Mouse (Mus musculus): Measurements from ENCODE around the gene Ssr4. TPM values are rescaled to one million over a fixed set of nuclear protein-coding genes. Genes with fewer than 3 reads are reported as not detected.
"Not testable (repeated sequence)": the region's sequence is repeated elsewhere in the genome, so short reads cannot be mapped to it uniquely, and the experiment has no call there.

Gene Ssr4
- 260 and 283 TPM in 2 replicates for polyA plus RNA-seq (2015; fragmentation: Nextera tagmentation; extraction: Ambion mirVana)

- peak within 1 kb of the TSS; percentile 67 for H3K4me2 ChIP-seq (ENCODE audit: low read length)
- peak within 1 kb of the TSS; percentile 88 for H3K27ac ChIP-seq
- WGBS, result 24% methylated on average over 52 of the region's 52 CpGs
- peak within 1 kb of the TSS; percentile 65 for H3K9ac ChIP-seq (ENCODE audit: low read depth, low read length)
- ATAC-seq (replicated peaks; ENCODE audit: low FRiP score, low read depth) (peak; percentile 97), DNase-seq (ENCODE audit: low spot score) (peak; percentile 97)
- TF ChIP-seq CTCF (IDR thresholded peaks at IDR 0.05; ENCODE audit: low read depth), result peak; percentile 62
- peak within 1 kb of the TSS; percentile 50 for H3K4me3 ChIP-seq (replicated peaks; ENCODE audit: low read depth, low read length)
- H3K36me3 ChIP-seq (ENCODE audit: insufficient read depth, low read length), result no peaks in the 10 kb centered on the region
- no peaks in the 10 kb centered on the region for H3K9me3 ChIP-seq (replicated peaks; ENCODE audit: low read length)
- no peaks in the 10 kb centered on the region for H3K27me3 ChIP-seq (ENCODE audit: insufficient read depth, low read length)
- no peaks in the 10 kb centered on the region for H3K4me1 ChIP-seq (replicated peaks; ENCODE audit: insufficient read depth, low read length)
These were observed at the start of gene Ssr4, which contains the start of gene Idh3g for GRCm38 (mm10) chrX:73786364-73787224. Ssr4 (plus strand) TSS chrX:73787028. Idh3g (minus strand) TSS chrX:73786897.

DNA sequence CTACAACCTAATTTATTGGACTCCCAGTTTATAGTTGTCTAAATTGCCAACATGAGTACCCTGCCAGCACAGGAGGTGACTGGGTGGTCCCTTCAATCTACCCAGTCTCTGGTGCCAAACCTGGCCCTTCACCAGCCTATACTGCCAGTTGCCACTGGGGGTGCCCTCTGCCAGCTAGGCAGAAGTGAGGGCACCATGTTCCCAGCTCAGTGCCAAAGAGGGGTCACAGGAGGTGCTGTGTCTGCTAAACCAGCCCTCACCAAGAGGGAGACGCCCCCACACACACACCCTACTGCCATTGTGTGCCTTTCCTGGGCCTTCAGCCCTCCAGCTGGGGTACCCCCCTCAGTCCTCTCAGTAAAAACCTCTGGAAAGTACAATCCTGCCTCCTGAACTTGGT, 48.7 kb upstream of the Ssr4 start:
- no peak overlapping the region for H3K4me2 ChIP-seq (ENCODE audit: low read length)
- no peaks in the 10 kb centered on the region for H3K27me3 ChIP-seq (ENCODE audit: insufficient read depth, low read length)
- no peaks in the 10 kb centered on the region for H3K4me1 ChIP-seq (replicated peaks; ENCODE audit: insufficient read depth, low read length)
- no peak overlapping the region for H3K9ac ChIP-seq (ENCODE audit: low read depth, low read length)
- WGBS, result 87% methylated on average over 1 of the region's 1 CpGs
- H3K27ac ChIP-seq, result no peak overlapping the region
- ATAC-seq (replicated peaks; ENCODE audit: low FRiP score, low read depth) (no peak), DNase-seq (ENCODE audit: low spot score) (no peak)
- H3K36me3 ChIP-seq (ENCODE audit: insufficient read depth, low read length), result no peaks in the 10 kb centered on the region
- peak; percentile 24; the same call in 1 of the 2 replicates for TF ChIP-seq CTCF (IDR thresholded peaks at IDR 0.05; ENCODE audit: low read depth)
- H3K9me3 ChIP-seq (replicated peaks; ENCODE audit: low read length), result no peaks in the 10 kb centered on the region
- H3K4me3 ChIP-seq (replicated peaks; ENCODE audit: low read depth, low read length), result no peak overlapping the region

DNA sequence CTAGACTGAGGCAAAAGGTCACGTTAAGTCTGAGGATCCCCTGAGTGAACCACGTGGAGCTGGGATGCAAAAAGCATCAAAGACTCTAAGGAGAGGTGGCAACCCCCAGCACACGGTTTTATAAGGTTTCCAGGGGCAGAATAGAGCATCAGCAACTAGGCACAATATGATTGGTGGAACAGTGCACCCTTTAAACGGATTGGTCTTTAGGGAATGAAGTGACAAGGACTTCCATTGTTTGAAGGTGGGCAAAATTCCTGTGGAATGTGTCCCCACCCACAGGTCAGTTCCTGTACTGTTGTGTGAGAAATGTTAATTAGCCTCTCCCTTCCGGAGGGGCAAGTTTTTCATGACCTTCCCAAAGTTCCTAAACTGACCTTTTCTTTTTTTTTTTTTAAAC, 47.7 kb upstream of the Ssr4 start:
- Histone ChIP-seq H3K27ac (no peak overlapping the region), H3K27me3 (ENCODE audit: insufficient read depth, low read length) (no peaks in the 10 kb centered on the region), H3K4me3 (replicated peaks; ENCODE audit: low read depth, low read length) (no peak overlapping the region), H3K36me3 (ENCODE audit: insufficient read depth, low read length) (no peaks in the 10 kb centered on the region), H3K4me2 (ENCODE audit: low read length) (no peak overlapping the region), H3K9ac (ENCODE audit: low read depth, low read length) (no peak overlapping the region), H3K4me1 (replicated peaks; ENCODE audit: insufficient read depth, low read length) (no peaks in the 10 kb centered on the region), H3K9me3 (replicated peaks; ENCODE audit: low read length) (no peaks in the 10 kb centered on the region)
- 66% methylated on average over 5 of the region's 5 CpGs for WGBS
- no peak for TF ChIP-seq CTCF (IDR thresholded peaks at IDR 0.05; ENCODE audit: low read depth)
- DNase-seq (ENCODE audit: low spot score) (no peak), ATAC-seq (replicated peaks; ENCODE audit: low FRiP score, low read depth) (no peak)

DNA sequence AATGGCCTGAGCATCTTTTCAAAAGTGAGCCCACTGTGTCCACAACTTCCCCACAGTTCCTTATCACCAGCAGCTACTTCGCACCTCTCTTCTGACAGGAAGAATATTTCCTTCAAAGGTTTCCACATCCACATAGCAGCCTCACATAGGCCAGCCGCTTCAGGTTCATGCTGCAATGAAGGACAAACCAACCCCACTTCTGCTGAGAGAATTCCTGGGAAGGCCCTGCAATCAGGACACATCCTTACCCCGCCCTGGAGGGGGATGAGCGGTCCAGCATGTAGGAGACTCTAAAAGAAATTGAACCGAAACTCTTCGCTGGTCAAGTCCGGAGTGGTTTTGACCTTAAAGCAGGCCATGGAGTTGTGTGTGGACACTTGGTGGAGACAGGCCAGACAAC, 47.0 kb upstream of the Ssr4 start:
- H3K4me1 ChIP-seq (replicated peaks; ENCODE audit: insufficient read depth, low read length), result not testable (repeated sequence)

DNA sequence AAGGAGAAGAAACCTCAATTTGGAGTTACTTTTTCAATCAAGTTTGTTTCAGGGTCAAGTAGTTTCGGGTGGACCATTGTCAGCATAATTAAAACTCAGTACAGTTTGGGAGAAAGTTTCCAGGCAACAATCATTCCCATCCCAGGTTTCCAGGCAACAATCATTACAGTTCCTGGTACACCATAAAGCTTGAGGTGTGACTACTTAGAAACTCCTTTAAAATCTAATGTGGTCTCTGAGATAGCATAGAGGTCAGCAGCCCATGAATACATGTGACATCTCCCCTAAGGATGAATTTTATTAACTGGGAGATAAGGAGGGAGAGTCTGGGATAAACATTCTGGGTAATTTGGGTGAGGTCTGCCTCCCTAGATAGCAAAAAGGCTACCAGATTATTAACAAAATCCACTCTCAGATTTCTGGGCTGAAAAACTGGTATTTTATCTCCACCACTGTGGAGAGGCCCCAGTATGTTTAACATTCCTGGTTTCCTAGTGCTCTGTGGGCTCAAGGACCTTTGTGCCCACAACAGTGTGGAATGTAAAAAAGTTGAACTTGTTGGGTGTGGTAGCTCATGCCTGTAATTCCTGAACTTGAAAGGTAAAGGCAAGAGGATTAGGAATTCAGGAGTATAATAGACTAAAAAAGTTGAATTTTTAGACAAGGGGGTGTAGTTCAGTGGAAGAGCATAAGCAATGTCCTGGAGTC, 41.9 kb upstream of the Ssr4 start:
- no peaks in the 10 kb centered on the region for H3K27me3 ChIP-seq (ENCODE audit: insufficient read depth, low read length)
- no peak overlapping the region for H3K4me3 ChIP-seq (replicated peaks; ENCODE audit: low read depth, low read length)
- H3K36me3 ChIP-seq (ENCODE audit: insufficient read depth, low read length), result no peaks in the 10 kb centered on the region
- no peak overlapping the region for H3K4me2 ChIP-seq (ENCODE audit: low read length)
- H3K9me3 ChIP-seq (replicated peaks; ENCODE audit: low read length), result no peaks in the 10 kb centered on the region
- WGBS, result 81% methylated on average over 1 of the region's 1 CpGs
- H3K27ac ChIP-seq, result no peak overlapping the region
- no peak overlapping the region for H3K9ac ChIP-seq (ENCODE audit: low read depth, low read length)
- TF ChIP-seq CTCF (IDR thresholded peaks at IDR 0.05; ENCODE audit: low read depth), result no peak
- no peak for DNase-seq (ENCODE audit: low spot score)
- no peaks in the 10 kb centered on the region for H3K4me1 ChIP-seq (replicated peaks; ENCODE audit: insufficient read depth, low read length)
- no peak for ATAC-seq (replicated peaks; ENCODE audit: low FRiP score, low read depth)

More for the DNA sequence above, 47.0 kb upstream of the Ssr4 start:
- not testable (repeated sequence) for H3K36me3 ChIP-seq (ENCODE audit: insufficient read depth, low read length); H3K9me3 ChIP-seq (replicated peaks; ENCODE audit: low read length); ATAC-seq (replicated peaks; ENCODE audit: low FRiP score, low read depth); H3K4me2 ChIP-seq (ENCODE audit: low read length); H3K27ac ChIP-seq; DNase-seq (ENCODE audit: low spot score); H3K27me3 ChIP-seq (ENCODE audit: insufficient read depth, low read length); H3K9ac ChIP-seq (ENCODE audit: low read depth, low read length); H3K4me3 ChIP-seq (replicated peaks; ENCODE audit: low read depth, low read length)
- 88% methylated on average over 7 of the region's 7 CpGs for WGBS

DNA sequence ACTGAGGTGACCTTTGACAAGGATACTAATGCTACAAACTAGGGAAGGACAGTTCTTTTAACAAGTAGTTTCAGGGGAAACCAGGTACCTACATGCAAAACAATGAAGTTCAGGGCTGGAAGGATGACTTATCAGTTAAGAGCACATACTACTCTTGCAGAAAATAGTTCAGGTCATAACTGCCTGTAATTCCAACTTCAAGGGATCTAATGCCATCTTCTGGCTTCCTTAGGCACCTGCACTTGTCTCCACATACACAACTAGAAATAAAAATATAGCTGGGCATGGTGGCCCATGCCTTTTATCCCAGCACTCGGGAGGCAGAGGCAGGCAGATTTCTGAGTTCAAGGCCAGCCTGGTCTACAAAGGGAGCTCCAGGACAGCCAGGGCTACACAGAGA, 37.9 kb upstream of the Ssr4 start:
- H3K36me3 ChIP-seq (ENCODE audit: insufficient read depth, low read length), result no peaks in the 10 kb centered on the region
- no peaks in the 10 kb centered on the region for H3K9me3 ChIP-seq (replicated peaks; ENCODE audit: low read length)
- no peak overlapping the region for H3K27ac ChIP-seq
- TF ChIP-seq CTCF (IDR thresholded peaks at IDR 0.05; ENCODE audit: low read depth), result peak; percentile 29
- no peak overlapping the region for H3K9ac ChIP-seq (ENCODE audit: low read depth, low read length)
- no peaks in the 10 kb centered on the region for H3K4me1 ChIP-seq (replicated peaks; ENCODE audit: insufficient read depth, low read length)
- DNase-seq (ENCODE audit: low spot score), result no peak
- H3K27me3 ChIP-seq (ENCODE audit: insufficient read depth, low read length), result no peaks in the 10 kb centered on the region
- H3K4me3 ChIP-seq (replicated peaks; ENCODE audit: low read depth, low read length), result no peak overlapping the region
- ATAC-seq (replicated peaks; ENCODE audit: low FRiP score, low read depth), result no peak
- WGBS, result 90% methylated on average over 1 of the region's 1 CpGs
- H3K4me2 ChIP-seq (ENCODE audit: low read length), result no peak overlapping the region
